Mouse (Mus musculus): ENCODE measurements around the gene Ceacam10.
"Not testable (repeated sequence)": the region's sequence is repeated elsewhere in the genome, so short reads cannot be mapped to it uniquely, and the experiment has no call there.

Gene Ceacam10

DNA sequence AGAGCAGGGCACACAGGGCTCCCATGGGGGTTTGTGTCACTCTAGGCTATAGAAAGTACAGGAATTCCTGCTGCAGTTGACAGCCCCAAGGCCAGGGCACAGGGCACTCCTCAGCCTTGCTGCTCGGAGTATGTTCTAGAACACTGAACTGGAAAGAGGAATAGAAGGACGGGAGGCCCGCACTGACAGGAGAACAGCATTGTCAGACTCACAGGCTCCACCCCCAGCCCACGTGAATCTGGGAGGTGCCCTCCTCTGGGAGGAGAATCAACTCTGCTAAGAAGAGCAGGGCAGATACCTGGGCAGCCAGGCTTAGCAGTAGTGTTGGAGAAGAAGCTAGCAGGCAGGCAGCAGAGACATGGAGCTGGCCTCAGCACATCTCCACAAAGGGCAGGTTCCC, at the start of gene Ceacam10:
Gene Ceacam10 (plus strand): TSS at position 289 of the 400 bp plus-strand sequence.
- DNase-seq (ENCODE audit: low read depth, low spot score): not testable (repeated sequence)

DNA sequence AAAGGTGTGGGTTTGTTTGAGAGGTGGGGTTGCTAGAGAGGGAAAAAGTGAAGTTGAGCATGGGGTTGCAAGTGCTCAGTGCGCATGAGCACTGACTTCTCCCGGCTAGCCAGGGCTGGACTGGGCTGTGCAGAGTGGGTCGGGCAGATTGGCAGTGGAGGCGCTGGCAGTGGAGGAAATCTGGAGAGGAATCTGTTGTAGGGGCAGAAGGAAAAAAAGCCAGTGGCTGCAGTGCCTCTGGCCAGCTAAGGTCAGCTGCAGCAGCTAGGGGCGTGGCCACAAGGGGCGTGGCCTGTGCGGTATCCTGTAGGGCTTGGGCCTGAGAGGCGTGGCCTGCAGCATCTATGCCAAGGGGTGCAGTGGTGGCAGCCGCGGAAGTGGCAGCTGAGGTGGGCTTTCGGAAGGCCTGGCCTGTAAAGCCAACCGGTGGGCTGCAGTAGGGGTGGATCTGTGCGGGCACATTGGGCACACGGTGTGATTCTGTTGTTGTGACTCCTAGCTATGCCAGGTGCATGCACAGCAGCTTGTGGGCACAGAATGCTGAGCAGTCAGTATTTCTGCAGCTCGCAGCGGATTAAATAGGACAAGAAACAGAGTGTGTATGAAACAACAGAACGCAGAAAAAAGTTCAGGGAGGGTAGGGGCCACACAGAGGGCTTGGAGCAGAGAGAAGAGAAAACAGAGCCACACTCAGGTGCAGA, 40.9 kb upstream of the Ceacam10 start:
- no peak for DNase-seq (ENCODE audit: low read depth, low spot score)

DNA sequence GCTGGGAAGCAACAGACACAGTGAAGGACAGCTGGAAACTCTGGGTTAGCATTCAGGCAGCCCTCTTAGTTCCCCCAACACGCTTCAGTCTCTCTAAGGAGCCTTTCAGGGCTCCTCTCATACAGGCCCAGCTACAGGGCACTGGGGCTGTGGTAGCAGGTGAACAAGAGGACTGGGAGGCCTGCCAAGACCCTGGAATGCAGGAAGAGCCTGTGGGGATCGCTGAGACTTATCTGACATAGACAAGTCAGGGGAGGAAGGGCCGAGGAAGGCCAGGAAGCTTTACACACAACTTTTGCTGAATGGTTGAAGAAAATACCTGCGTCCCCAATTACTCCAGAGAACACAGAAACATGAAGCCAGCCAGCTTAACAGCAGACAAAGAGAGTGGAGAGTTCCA, 26.3 kb upstream of the Ceacam10 start:
- DNase-seq (ENCODE audit: low read depth, low spot score): no peak

DNA sequence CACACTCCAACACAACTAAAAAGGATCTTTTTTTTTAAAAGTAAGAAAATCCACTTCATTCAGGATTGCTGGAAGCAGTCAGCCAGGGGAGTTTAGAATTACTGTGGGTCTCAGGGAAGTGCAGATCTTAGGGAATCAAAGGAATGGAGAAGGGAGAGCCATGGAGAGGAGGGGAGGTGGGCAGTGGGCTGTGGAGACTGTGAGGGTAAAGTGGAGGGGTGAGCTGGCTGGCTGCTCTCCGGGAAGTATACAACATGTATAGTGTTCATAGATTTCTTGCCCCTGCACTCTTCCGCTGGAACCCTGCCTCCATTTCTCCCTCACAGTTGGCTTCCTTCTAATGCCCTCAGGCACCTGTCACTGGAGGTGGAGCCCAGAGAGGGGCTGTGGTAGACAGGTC, 25.4 kb upstream of the Ceacam10 start:
- no peak for DNase-seq (ENCODE audit: low read depth, low spot score)

DNA sequence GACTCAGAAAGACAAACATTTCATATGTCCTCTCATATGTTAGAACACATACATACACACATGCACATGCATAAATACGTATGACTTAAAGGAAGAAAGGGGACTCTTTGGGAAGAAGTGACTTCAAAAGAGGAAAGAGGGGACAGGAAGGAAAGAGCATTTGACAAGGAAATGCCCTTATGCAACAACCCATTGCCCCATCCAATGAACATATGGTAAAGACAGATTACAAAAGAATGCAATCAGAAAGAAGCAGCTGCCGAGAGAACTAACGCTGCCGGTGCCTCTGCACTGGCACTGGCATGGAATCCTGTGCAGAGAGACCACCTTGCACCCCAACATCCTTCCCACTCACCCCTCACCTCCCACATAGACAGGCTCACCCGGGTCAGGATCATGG, 23.5 kb upstream of the Ceacam10 start:
- no peak for DNase-seq (ENCODE audit: low read depth, low spot score)

DNA sequence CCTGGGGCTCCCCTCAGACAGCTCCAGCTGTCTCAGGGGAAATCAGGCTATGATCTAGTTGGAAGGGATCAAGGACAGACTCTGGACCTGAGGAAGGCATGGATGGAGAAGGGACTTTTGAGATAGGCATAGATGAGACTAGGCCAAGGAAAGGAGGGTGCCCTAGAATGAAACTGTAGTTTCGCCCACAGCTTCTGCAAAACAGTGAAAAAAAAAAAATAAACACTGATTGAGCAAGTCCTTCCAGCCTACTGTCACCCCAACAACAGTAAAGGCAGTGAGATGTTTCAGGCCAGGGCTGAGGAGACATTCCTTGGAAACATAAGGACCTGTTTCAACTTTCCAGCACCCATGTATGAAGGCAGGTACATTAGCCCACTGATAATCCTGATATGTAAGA, 18.5 kb upstream of the Ceacam10 start:
- DNase-seq (ENCODE audit: low read depth, low spot score): no peak

DNA sequence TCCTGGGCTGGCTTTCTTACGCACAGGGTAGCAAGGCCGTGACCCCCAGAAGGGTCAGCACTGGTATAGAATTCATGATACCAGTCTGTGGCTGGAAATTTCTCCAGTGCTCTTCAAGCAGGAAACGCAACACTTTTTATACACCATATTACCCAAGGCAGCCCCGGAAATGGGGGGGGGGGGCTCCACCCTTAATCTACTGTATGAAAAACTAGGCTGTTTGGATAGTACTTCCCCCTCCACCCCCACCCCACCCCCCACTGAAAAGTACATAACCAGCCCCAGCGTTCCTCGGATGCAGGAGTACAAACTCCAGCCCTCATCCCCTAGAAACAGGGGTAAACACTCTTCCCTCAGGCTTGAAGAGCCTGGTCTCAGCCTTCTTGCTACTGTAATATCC, 16.8 kb upstream of the Ceacam10 start, which contains the start of gene Cd177:
Gene Cd177 (minus strand): TSS at position 101 of the 400 bp plus-strand sequence.
- no peak for DNase-seq (ENCODE audit: low read depth, low spot score)

DNA sequence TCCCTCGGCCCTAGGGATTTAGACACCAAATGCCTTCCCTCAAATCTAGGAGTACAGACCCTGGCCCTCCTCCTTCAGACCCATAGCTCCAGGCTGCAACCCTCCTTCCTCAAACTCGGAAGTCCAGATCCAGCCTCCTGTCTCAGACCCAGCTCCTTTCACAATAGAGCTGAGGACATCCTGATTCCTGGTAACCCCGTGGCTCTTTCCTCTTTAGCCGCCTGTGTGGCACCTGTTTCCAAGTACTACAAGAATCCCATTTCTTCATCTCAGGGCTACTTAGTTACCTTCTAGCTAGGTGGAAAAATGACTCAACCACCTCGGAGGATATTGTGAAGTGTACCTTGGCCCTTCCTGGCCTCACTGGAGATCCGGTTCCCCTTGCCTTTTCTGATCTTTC, 15.8 kb upstream of the Ceacam10 start:
- DNase-seq (ENCODE audit: low read depth, low spot score): no peak

DNA sequence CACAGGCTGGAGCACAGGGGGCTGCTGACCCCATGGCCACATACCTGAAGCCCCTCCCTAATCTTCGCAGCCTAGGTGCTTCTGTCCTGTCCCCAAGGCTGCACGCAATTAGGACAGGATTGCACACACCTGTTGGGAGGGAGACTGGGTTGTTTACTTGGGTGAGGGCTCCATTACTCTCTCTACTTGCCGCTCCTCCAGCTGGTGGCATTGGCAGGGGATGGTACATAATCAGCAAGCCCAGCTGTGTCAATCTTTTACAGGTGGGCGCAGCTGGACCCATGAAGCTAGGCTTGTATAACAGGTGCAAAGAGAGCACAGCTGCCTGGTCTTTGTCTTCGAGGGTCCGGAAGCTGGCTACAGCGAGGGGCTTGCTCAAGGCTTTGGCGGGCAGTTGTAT, 14.4 kb upstream of the Ceacam10 start:
- DNase-seq (ENCODE audit: low read depth, low spot score): no peak

DNA sequence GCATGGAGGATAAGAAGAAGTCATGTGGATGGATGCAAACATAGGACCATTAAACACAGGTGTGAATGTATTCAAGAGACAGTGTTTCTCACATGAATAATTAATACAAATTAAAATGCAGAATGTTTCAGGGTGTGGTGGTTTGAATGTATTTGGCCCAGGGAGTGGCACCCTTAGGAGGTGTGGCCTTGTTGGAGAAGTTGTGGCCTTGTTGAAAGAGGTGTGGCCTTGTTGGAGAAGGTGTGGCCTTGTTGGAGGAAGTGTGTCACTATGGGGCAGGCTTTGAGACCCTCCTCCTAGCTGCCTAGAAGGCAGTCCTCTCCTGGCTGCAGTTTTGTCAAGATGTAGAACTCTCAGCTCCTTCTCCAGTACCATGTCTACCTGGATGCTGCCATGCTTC, 5.6 kb upstream of the Ceacam10 start:
- DNase-seq (ENCODE audit: low read depth, low spot score): no peak

DNA sequence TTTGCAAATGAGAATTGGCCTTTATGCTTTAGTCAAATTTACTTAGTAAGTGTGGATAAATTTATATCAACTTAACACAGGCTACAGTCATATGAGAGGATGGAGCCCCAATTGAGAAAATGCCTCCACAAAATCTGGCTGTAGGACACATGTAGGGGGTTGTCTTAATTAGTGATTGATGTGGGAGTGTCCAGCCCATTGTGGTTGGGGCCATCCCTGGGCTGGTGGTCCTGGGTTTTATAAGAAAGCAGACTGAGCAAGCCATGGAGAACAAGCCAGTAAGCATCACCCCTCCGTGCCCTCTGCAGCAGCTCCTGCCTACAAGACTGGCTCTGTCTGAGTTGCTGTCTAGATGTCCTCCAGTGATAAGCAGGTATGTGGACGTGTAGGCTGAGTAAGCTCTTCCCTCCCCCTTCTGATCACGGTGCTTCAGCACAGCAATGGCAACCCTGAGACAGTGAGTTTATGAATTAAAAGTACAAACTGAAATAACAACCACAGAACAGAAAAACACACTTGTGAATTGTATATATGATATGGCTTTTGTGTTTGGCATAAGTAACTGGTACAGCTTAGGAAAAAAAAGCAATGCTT, 3.0 kb upstream of the Ceacam10 start:
- no peak for DNase-seq (ENCODE audit: low read depth, low spot score)

DNA sequence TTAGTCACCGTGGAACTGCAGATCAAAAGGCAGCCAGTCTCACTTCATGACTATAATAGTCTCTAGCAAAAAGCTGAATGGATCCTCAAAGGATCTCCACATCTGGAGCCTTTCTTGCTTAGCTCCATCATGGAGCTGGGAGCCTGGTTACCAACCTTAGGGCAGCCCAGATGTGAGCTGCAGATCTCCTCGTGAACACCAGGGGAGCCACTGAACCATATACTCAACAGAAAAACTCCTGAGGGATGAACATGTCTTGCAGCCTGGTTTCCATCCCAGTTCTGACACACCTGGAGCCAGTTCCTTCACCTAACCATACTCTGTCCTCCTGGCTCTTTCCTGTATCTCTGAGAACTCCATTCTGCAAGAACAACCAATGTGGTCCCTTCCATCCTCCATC, 861 bp upstream of the Ceacam10 start:
- DNase-seq (ENCODE audit: low read depth, low spot score): no peak

DNA sequence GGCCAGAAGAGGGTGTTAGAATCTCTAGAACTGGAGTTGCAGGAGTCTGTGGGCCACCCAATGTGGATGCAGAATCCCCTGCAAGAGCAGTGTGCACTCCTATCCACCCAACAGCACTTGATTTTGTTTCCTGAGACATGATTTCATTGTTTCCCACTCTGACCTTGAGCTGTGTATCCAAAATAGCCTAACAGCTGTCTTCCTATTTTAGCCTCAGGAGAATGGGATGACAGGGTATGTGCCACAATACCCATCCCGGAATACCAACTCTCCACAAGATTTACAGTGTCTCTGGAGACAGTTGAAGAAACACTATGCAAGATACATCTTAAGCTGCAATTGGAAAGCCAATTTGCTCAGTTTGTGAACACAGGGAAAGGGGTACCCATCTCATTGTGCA, 20.9 kb downstream of the Ceacam10 start:
- DNase-seq (ENCODE audit: low read depth, low spot score): no peak

DNA sequence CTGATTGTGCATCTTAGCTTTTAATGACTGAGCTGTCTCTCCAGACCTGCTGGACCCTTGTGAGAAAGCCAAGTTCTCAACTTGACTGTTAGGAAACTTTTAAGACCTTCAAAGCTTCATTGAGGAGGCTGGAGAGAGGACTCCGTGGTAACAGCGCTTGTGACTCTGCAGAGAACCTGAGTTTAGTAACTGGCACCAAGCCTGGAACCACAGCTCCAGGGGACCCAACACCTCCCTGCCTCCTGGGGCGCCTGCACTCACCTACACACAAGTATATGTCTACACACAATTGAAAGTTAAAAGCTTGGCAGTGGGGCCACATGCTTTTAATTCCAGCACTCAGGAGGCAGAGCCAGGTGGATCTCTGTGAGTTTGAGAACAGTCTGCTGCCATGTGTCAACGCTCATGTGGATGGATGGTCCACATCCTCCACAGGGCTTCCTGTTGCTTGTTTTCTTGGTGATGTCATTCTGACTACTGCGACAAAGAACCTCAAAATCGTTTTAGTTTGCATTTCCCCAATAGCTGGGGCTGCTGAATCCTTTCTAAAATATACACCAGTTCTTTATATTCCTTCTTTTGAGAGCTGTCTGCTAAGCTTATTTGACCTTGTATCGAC, 25.3 kb downstream of the Ceacam10 start:
- no peak for DNase-seq (ENCODE audit: low read depth, low spot score)

DNA sequence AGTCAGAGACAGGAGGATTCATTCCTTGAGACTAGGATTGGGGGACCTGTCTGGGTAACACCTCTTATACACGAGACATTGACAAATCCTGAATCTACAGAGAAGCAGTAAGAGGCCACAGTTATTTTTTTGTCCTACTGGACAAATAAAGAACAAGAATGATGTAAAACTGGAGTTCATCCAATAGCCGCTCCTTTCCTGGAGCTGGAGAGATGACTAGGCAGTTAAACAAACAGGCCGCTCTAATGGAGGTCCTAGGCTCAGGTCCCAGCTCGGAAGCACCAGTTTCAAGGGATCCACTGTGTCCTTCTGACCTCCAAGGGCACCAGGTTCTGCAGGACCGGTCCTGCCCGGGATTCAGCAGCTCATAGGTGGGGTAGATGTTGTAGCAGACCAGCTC, 27.8 kb downstream of the Ceacam10 start:
- DNase-seq (ENCODE audit: low read depth, low spot score): no peak

DNA sequence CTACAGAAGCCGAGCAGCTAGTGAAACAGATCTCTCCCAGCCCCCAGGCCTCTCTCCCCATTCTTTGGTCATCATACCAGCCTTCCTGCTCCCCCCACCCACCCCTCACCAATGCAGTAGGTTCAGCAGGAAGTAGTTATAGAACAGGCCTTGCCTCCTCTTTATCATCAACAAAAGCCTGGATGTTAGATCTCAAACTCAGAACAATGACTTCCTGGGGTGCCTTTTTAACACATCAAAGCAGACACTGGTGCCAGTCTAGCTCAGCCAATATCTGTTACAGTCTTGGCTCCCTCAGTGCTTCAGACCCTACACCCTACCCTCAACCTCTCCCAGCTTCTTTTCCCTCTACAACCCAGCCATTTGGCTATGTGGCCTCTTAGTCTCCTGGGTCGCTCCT, 32.0 kb downstream of the Ceacam10 start:
- DNase-seq (ENCODE audit: low read depth, low spot score): no peak

DNA sequence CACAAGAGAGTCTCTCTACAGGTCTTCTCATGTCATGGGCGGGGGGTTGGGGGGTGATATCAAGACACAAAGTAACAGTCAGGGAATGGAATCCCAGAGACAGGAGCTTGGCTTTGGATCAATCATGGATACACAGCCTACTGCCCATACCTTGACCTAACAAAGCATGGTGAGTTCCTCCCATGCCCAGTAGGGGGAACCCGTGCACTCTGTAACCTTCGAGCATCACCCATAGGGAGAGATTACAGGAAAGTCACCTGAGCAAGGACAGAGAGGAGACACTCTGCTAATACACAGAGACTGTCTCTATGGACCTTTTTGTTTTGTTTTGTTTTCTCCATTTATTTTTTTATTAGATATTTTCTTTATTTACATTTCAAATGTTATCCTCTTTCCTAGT, 40.5 kb downstream of the Ceacam10 start:
- no peak for DNase-seq (ENCODE audit: low read depth, low spot score)

DNA sequence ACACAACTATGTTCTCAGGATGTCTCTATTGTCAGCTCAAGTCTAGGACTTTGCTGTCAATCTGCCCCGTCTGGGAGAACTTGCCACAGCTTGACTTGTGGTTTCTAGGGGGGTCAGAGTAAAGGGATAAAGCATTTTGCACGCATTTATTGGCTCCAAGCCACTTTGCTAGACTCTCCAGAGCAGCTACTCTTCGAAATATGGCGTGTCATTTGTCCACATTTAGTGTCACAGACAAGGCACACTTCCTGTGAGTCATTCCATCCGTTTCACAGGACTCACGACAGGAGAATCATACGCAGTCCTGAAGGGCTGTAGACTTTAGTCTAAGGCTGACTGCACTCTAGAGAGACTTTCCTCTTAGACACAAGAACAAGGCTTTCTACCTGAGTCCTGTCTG, 47.4 kb downstream of the Ceacam10 start:
- no peak for DNase-seq (ENCODE audit: low read depth, low spot score)

DNA sequence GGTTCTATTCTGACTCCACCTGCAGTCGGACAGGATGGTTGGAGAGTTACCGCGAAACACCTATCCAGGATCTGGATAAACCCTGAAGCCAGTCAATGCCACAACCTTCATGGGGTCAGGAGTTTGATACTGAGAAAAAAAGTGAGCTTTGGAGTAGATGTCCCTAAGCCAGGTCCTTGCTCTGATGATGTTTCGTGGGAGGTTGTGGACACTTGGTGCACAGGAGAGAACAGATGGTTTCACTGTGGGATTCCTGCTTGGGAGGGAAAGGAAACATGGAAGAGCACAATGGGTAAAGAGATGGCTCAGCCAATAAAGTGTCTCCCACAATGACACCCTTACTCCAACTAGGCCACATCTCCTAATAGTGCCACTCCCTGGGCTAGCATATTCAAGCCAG, 50.2 kb downstream of the Ceacam10 start:
- no peak for DNase-seq (ENCODE audit: low read depth, low spot score)

Data from brain, embryonic 18.5 days (tissue).